Mouse (Mus musculus) lung, adult 2 months (tissue): ENCODE data around the gene Kat5.

ENCODE experiments used
- CTCF ChIP-seq: fragments of 200-500 bp; IDR thresholded peaks from 2 replicates; pipeline ENCODE4 v1.5.1; 2011; ENCODE audit warnings: mild to moderate bottlenecking, low read length, control low read depth; ENCODE audit not compliant: insufficient read depth
- POLR2A ChIP-seq: fragments of 200-500 bp; IDR thresholded peaks from 2 replicates; pipeline ENCODE4 v1.6.1; 2011; ENCODE audit warnings: low read depth, mild to moderate bottlenecking, control low read depth, low read length, borderline replicate concordance; ENCODE audit errors: extremely low read depth

GRCm38 (mm10) chr19:5562776-5563175 is 47.3 kb downstream of the Kat5 start:
- TF ChIP-seq POLR2A (no peak), CTCF (no peak)
